Mouse (Mus musculus): ENCODE results near the gene Irs3. TPM values are rescaled to one million over a fixed set of nuclear protein-coding genes. Genes with fewer than 3 reads are reported as not detected.
A peak's percentile ranks its signal among the peaks of the same experiment; 100 is the strongest.

The Irs3 gene
- polyA plus RNA-seq, 1 experiment, result 0.37 TPM

DNA sequence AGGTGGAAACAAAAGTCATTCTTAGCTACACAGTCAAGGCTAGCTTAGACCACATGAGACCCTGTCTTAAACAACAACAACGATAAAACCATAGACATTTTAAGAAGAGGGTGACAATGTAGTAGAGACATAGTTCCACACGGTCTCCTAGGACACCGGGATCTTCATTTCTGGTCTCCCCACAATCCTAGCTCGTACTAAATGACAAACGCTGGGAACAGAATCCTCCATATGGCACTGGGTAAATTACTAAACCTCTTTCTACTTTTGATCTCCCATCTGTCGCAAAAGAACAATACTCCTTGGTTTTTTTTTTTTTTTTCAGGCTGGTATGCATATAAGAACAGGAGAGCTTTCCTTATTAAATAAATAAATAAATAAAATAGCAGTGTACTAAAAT is 37.0 kb upstream of the Irs3 start:
- TF ChIP-seq POLR2A (IDR thresholded peaks at IDR 0.05; ENCODE audit: low read depth, low read length) (no peak), CTCF (IDR thresholded peaks at IDR 0.05; ENCODE audit: borderline replicate concordance, insufficient read depth, low read length) (no peak)
- H3K4me3 ChIP-seq (ENCODE audit: insufficient read depth, low read length), result no peak overlapping the region
- no peaks in the 10 kb centered on the region for H3K4me1 ChIP-seq (ENCODE audit: control insufficient read depth, insufficient read depth, low read length)
- H3K27ac ChIP-seq (ENCODE audit: insufficient read depth, low read length), result no peak overlapping the region

DNA sequence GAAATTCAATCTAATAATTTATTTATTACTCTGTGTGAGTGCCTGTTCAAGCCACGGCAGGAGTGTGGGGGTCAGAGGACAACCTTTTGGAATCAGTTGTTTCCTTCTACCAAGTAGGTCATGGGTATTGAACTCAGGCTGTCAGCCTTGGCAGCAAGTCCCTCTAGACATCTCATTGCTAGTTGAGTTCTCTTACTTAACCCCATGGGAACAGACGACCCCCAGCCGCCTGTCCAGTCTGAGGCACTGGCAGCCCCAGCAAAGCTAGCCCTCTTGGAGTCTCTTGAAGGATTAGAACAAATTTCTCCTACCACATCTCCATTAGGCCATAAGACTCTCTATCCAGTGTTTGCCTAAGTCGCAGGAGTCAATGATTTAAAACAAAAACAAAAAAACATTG is 34.2 kb upstream of the Irs3 start:
- no peaks in the 10 kb centered on the region for H3K4me1 ChIP-seq (ENCODE audit: control insufficient read depth, insufficient read depth, low read length)
- H3K4me3 ChIP-seq (ENCODE audit: insufficient read depth, low read length), result no peak overlapping the region
- TF ChIP-seq POLR2A (IDR thresholded peaks at IDR 0.05; ENCODE audit: low read depth, low read length) (no peak), CTCF (IDR thresholded peaks at IDR 0.05; ENCODE audit: borderline replicate concordance, insufficient read depth, low read length) (no peak)
- no peak overlapping the region for H3K27ac ChIP-seq (ENCODE audit: insufficient read depth, low read length)

DNA sequence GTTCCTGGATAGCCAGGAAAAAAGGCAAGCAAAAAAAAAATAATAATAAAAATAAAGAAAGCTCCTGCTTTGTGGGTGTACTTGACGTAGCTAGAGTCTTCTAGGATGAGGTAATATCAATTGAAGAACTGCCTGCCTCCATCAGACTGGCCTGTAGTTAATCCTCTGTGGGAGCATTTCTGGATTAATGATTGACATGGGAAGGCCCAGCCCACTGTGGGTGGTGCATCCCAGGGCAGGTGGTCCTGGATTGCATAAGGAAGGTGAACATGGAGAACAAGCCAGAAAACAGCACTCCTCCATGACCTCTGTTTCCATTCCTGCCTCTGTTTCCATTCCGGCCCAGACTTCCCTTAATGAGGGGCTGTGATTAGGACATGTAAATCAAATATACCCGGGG is 33.2 kb upstream of the Irs3 start:
- Histone ChIP-seq H3K27ac (ENCODE audit: insufficient read depth, low read length) (no peak overlapping the region), H3K4me3 (ENCODE audit: insufficient read depth, low read length) (no peak overlapping the region), H3K4me1 (ENCODE audit: control insufficient read depth, insufficient read depth, low read length) (no peaks in the 10 kb centered on the region)
- TF ChIP-seq POLR2A (IDR thresholded peaks at IDR 0.05; ENCODE audit: low read depth, low read length) (no peak), CTCF (IDR thresholded peaks at IDR 0.05; ENCODE audit: borderline replicate concordance, insufficient read depth, low read length) (no peak)

DNA sequence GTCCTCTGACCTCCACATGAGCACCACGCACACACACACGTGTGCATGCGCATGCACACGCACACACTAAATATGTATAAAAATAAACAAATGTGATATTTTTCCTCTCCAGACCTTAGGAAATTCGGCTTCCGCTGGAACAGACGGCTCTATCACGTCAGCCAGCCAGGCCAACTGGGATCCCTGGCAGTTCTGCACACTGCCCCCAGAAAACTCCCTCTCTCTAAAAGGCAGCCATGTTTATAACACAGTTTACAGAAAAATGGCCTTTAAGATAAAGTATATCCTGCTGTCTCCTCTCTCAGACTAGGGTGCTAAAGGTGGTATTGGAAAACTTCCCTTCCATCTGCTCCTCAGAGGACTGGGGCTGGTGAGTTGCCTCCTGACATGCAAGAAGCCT is 32.3 kb upstream of the Irs3 start:
- H3K27ac ChIP-seq (ENCODE audit: insufficient read depth, low read length), result no peak overlapping the region
- H3K4me3 ChIP-seq (ENCODE audit: insufficient read depth, low read length), result no peak overlapping the region
- TF ChIP-seq CTCF (IDR thresholded peaks at IDR 0.05; ENCODE audit: borderline replicate concordance, insufficient read depth, low read length) (no peak), POLR2A (IDR thresholded peaks at IDR 0.05; ENCODE audit: low read depth, low read length) (no peak)
- H3K4me1 ChIP-seq (ENCODE audit: control insufficient read depth, insufficient read depth, low read length), result no peaks in the 10 kb centered on the region

DNA sequence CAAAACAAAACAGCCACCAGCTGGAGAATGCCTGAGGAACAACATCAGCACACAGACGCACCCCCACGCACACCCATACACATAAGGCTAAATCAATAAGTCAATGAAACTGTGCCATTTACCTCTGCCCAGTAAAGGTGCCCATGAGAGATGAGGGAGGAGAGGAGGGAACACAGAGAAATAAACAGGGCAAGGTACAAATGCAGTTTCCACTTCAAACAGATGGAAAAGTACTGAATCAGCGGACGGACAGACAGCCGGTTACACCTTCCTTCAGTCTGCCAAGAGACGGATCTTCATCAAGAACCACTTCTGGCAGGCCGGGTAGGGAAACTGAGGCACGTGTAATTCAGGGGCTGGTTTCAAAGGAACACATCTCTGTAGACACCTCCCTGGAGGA is 29.3 kb upstream of the Irs3 start:
- H3K4me3 ChIP-seq (ENCODE audit: insufficient read depth, low read length), result no peak overlapping the region
- H3K27ac ChIP-seq (ENCODE audit: insufficient read depth, low read length), result no peak overlapping the region
- TF ChIP-seq CTCF (IDR thresholded peaks at IDR 0.05; ENCODE audit: borderline replicate concordance, insufficient read depth, low read length) (no peak), POLR2A (IDR thresholded peaks at IDR 0.05; ENCODE audit: low read depth, low read length) (no peak)
- H3K4me1 ChIP-seq (ENCODE audit: control insufficient read depth, insufficient read depth, low read length), result peaks cover 9% of the 10 kb centered on the region; the same call in 1 of the 2 replicates

DNA sequence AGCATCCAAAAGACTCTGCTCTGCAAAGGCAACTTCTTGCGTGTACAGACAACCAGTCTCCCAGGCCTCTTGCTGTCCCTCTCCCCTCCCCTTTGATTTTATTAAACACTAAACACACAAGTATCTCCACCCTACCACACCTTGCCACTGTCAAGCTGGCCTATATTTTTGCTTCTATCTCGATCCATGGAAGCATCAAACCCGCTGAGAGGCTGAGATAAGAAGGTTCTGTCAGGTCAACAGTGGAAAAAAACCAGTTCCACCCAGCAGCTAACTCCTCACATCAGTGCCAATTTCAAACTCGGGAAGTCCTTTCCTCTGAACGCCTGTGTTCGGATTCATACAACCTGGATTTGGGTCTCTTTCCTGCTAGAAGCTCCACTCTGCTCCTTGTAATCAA is 27.5 kb upstream of the Irs3 start:
- H3K27ac ChIP-seq (ENCODE audit: insufficient read depth, low read length), result no peak overlapping the region
- TF ChIP-seq CTCF (IDR thresholded peaks at IDR 0.05; ENCODE audit: borderline replicate concordance, insufficient read depth, low read length) (no peak), POLR2A (IDR thresholded peaks at IDR 0.05; ENCODE audit: low read depth, low read length) (no peak)

DNA sequence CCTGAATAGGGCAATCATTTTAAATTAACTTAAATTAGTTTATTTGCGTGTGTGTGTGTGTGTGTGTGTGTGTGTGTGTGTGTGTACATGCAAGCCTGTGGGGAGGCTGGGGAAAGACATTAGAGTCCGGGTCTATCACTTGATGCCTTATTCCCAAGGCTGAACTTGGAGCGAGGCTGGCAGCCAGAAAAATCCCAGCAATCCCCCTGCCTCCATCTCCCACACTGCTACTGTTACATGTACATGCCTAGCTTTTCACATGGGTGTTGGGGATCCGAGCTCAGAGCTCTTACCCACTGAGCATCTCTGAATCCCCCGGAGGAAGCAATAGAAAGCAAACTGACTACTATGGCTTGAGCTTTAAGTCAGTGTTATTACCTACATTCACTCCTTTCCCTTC is 26.8 kb upstream of the Irs3 start:
- H3K27ac ChIP-seq (ENCODE audit: insufficient read depth, low read length), result peak overlapping the region; percentile 57
- no peak overlapping the region for H3K4me3 ChIP-seq (ENCODE audit: insufficient read depth, low read length)
- peaks cover 9% of the 10 kb centered on the region; the same call in 1 of the 2 replicates for H3K4me1 ChIP-seq (ENCODE audit: control insufficient read depth, insufficient read depth, low read length)
- TF ChIP-seq POLR2A (IDR thresholded peaks at IDR 0.05; ENCODE audit: low read depth, low read length) (no peak), CTCF (IDR thresholded peaks at IDR 0.05; ENCODE audit: borderline replicate concordance, insufficient read depth, low read length) (no peak)

More for the DNA sequence above, 27.5 kb upstream of the Irs3 start:
- Histone ChIP-seq H3K4me1 (ENCODE audit: control insufficient read depth, insufficient read depth, low read length) (peaks cover 9% of the 10 kb centered on the region; the same call in 1 of the 2 replicates), H3K4me3 (ENCODE audit: insufficient read depth, low read length) (no peak overlapping the region)

DNA sequence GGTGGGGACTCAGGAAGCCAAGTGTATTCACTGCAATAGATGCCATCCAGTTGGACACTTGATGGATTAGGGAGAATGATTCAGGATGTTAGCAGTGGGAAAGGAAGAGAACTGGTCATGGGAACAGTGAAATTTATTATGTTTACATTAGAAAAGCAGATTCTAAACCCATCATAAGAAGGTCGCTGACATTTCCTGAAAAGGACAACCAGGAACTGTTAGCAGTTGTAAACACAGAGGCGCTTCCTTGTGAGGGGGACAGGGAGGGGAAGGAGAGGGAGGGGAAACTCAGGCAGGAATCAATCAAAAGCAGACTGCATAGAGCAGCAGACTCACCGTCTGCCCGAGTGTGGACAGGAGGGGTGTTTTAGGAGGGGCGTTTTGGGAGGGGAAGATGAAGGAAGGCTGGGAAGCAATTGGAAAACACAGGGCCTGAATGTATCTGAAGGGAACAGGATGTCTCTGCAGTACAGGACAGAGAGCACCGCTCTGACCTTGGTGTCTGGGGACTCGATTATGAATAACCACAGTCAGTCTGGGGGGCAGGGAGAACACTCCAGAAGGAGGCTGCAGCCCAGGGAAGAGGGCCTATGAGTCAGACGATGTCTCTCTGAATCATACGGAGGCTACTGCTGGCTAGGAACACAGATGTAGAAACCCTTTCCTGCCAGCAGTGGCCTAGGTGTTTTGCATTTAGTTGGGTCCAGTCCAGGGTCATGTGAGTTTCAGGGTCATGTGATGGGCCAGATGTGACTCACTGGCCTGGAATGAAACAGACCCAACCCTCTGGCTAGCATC is 26.1 kb upstream of the Irs3 start:
- Histone ChIP-seq H3K4me1 (ENCODE audit: control insufficient read depth, insufficient read depth, low read length) (peaks cover 9% of the 10 kb centered on the region; the same call in 1 of the 2 replicates), H3K4me3 (ENCODE audit: insufficient read depth, low read length) (no peak overlapping the region), H3K27ac (ENCODE audit: insufficient read depth, low read length) (peak overlapping the region; percentile 69)
- TF ChIP-seq POLR2A (IDR thresholded peaks at IDR 0.05; ENCODE audit: low read depth, low read length) (peak; percentile 58; the same call in 1 of the 2 replicates), CTCF (IDR thresholded peaks at IDR 0.05; ENCODE audit: borderline replicate concordance, insufficient read depth, low read length) (no peak)

DNA sequence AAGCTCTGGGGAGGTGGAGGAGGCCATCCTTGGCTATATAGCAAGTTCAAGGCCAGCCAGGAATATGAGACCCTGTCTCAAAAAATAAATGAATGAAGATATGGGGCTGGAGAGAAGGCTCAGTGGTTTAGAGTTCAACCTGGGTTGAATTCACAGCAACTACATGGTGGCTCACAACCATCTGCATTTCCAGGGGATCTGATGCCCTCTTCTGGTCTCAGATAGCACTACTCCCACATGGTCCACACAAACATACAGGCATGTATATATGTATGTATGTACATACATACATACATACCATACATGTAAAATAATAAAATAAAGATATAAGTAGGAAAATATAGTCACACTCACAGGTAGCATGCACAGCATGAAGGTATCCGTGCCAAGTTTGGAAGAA is 24.7 kb upstream of the Irs3 start:
- Histone ChIP-seq H3K27ac (ENCODE audit: insufficient read depth, low read length) (0 out of 2 replicates have a peak overlapping the region, but pooled peaks have one; percentile 69), H3K4me1 (ENCODE audit: control insufficient read depth, insufficient read depth, low read length) (peaks cover 9% of the 10 kb centered on the region; the same call in 1 of the 2 replicates), H3K4me3 (ENCODE audit: insufficient read depth, low read length) (no peak overlapping the region)
- TF ChIP-seq POLR2A (IDR thresholded peaks at IDR 0.05; ENCODE audit: low read depth, low read length) (no peak), CTCF (IDR thresholded peaks at IDR 0.05; ENCODE audit: borderline replicate concordance, insufficient read depth, low read length) (no peak)

DNA sequence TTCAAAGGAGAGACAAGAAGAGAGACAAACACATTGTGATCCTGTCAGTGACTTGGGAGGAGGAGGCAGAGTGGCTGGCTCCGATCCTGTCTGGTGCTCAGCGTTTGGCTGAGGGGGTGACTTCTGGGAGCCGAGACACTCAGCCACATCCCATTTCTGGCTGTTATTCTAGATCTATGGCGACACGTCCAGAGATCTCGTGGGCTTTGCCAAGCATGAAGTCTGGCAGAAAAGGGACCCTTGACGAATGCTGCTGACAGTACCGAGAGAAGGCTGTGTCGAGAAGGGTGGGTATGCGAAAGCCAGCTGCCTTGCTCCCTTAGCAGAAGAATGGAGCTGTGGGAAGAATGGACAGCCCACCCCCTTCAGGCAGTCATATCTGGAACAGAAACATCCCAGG is 23.5 kb upstream of the Irs3 start:
- Histone ChIP-seq H3K4me3 (ENCODE audit: insufficient read depth, low read length) (no peak overlapping the region), H3K4me1 (ENCODE audit: control insufficient read depth, insufficient read depth, low read length) (peaks cover 9% of the 10 kb centered on the region; the same call in 1 of the 2 replicates), H3K27ac (ENCODE audit: insufficient read depth, low read length) (no peak overlapping the region)
- no peak for TF ChIP-seq CTCF (IDR thresholded peaks at IDR 0.05; ENCODE audit: borderline replicate concordance, insufficient read depth, low read length)
- no peak for TF ChIP-seq POLR2A (IDR thresholded peaks at IDR 0.05; ENCODE audit: low read depth, low read length)
